Mouse (Mus musculus) v-Abl transformed pro-B cells (cell line): ENCODE data around the gene Atp6v0b.

Source experiments
- in situ Hi-C, 2 experiments: fragments of 400-800 bp; cut with MboI; formaldehyde crosslinking; loops; one replicate each; pipeline ENCODE4 v1.15.1; 2025; ENCODE audit not compliant: unreplicated experiment in 2 of 2

Atp6v0b gene

DNA sequence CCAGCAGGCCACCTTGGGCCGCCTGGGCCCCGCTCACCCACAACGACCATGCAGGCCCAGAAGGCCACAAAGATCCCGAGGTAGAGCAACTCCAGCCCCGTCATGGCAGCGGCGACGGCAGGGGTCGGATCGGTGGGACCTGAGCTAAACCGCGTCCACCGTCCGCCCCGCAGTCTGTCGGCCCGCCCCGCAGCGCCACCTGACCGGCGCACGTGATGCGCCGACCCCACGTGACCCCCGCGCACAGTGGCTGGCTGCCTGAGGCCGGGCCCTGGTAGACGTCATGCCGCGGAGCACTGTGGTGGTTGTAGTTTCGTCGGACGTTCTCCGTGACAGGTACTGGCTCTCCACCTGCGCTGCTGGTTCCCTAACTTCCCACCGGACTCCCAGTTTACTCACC, at the start of gene Atp6v0b:
TSS of gene Atp6v0b (minus strand) at position 201 of the 400 bp plus-strand sequence.
- in situ Hi-C loops = loop anchor here in 1 of 2 experiments (5.0 kb wide), 1 partner anchor 40 kb away; the partner anchor contains the start of gene Artn

DNA sequence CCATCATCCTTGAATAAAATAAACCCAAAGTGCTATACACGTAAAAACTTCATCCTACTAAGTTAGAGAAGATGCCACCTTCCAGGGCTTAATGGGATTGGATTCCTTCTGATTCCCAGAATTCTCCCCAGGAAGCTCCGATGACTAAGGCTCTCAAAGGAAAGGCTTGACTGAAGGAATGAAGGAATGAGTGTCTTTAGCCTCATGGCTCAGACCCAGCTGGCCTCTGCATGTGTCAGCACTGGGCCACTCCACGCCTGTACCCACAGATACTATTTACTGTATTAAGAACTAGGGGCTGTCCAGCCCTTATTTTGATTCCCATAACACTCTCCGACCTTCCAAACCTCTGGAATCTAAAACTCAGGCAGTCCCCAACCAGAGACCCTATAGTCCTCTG, 46.9 kb upstream of the Atp6v0b start:
- in situ Hi-C loops = no loop called here

DNA sequence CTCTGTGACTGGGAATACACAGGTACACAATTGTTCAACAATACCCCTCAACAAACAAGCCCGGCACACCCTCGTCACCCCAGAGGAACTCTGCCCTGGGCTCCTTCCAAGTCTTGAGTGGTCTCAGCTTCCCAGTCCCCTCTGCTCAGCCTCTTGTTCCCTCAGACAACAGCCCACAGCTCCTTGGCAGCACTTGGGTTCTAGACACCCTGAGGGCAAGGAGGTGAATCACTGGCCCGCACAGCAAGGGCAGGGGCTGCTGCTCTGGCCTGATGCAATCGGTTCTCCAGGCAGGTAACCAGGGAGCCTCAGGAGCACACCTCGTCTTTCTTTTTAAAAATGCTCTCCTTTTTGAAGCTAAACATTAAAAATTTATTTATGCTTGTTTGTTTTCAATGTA, 46.1 kb upstream of the Atp6v0b start:
- in situ Hi-C loops = no loop called here

DNA sequence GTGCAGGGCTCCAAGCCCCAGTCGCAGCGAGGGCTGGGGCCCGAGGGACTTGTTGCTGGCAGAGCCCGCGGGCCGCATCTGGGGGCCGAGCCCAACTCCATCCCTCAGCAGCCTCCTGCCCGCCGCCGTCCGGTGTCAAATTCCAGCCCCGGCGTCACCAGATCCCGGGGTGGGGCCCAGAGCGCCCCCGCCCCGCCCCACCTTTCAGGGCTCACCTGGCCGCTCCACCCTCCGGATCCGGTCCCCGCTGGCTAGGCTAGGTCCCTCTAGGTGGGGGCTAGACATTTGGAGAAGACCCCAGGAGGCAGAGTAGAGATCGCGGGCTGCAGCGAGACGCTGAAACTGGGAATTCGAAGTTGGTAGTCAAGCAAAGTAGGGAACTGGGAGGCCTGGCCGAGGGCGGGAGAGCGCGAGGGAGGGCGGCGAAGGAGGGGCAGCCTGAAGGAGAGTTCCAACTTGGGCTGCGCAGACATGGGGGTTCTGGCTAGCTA, 42.3 kb upstream of the Atp6v0b start, which contains the start of gene Artn:
TSS of gene Artn (minus strand) at position 373 of the 491 bp plus-strand sequence.
- in situ Hi-C loops = loop anchor here (5.0 to 10.0 kb wide), 3 partner anchors 42 to 155 kb away; partner anchors contain the start of genes Atp6v0b (in 1 of the 2) and Slc6a9 (in 1 of the 2)

DNA sequence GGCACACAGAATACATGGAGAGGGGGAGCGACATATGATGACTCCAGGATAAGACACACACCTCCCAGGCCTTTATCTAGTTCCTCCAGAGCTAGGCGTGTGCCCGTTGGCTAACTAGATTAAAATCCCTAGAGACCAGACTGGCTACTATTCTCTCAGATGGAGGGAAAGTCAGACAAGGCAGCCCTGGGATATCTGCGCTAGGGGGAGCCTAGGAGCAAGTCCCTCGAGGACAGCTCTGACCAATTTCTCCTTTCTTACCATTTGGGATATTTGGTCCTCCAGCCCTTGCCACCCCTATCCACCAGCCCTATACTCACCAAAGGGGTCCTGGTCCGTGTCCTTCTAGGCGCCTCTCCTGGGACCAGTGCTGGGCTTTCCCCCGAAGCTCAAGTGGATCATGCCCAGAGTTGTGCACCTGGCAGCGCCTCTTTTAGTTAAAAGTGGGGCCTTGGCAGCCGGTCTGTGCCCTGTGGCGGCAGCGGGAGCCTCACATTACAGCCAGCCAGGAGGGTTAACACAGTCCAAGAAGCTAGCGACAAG, 41.6 kb upstream of the Atp6v0b start:
- in situ Hi-C loops = loop anchor here (5.0 to 10.0 kb wide), 3 partner anchors 41 to 156 kb away; partner anchors contain the start of genes Atp6v0b (in 1 of the 2) and Slc6a9 (in 1 of the 2)

DNA sequence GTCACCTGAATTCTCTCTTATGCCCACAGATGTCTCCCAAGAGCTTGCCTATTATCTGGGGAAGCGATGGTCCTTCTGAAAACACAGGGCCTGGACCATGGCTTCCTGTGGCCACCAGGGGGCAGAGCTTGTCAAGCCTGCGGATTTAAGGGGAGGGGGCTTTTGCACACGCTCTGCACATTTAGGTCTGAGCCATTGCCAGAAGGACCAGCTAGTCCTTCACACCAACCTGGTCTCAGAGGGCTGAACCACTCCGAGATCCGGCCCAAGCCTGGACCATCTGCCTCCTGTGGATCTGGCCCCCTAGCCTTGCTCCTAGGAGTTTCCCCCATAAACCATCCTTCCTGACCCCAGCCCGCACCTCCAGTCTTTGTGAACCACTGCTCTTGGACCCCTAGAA, 41.1 kb upstream of the Atp6v0b start:
- in situ Hi-C loops = loop anchor here (5.0 to 10.0 kb wide), 3 partner anchors 41 to 157 kb away; partner anchors contain the start of genes Atp6v0b (in 1 of the 2) and Slc6a9 (in 1 of the 2)

DNA sequence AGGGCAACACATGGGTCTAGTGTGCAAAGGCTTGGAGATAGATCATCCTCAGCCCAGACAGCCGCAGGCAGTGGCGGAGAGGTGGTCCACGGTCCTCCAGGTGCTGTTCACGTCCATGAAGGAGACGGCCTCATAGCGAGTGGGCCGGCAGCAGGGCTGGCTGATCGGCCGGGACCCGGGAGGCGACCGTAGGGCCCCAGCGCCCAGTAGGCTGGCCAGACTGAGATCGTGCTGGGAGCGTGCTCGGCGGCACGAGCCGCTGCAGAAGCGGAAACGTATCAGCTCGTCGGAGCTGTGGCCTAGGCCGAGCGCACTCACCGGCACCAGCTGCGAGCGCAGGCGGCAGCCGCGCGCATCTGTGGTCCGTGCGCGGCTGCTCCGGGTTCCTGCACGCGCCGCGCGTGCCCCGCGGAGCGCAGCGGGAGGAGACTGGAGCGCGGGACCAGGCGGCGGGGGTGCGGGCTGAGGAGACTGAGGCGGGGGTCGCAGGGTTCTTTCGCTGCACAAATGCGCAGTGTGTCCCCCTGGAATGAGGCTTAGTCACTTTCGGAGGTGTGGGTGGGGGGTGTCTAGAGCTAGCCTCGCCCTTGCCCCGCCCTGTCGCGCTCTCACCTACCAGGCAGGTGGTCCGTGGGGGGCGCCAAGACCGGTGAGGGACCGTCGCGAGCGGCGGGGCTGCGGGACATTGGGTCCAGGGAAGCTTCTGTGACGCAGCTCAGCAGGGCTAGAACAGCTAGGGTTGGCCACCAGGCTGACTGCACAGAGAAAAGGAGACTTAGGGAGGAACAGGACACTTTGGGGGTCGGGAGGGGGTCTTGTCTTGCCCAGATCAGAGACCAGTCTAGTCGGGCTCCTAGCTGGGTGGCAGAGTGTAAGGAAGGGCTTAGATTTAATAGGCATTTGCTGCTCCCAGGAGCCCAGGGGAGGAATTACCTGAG, 39.7 kb upstream of the Atp6v0b start:
- in situ Hi-C loops = loop anchor here (5.0 to 10.0 kb wide), 3 partner anchors 40 to 158 kb away; partner anchors contain the start of genes Atp6v0b (in 1 of the 2) and Slc6a9 (in 1 of the 2)

DNA sequence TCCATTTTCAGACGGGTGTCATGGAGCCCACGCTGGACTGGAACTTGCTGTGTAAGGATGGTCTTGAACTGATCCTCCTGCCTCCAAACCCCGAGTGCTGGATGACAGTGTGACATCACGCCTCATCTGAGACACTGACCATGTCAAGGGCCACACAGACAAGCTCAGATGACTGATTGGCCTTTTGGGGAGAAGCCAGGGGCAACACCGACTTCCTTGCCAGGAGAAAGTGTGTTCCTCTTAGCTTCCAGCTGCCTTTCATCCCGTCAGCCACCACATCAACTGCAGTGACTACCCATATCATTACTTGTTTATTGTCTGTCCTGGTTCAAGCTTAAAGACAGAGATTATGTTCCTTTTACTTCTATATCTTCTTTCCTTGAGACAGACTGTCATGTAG, 37.8 kb upstream of the Atp6v0b start:
- in situ Hi-C loops = loop anchor here (5.0 to 10.0 kb wide), 3 partner anchors 38 to 160 kb away; partner anchors contain the start of genes Atp6v0b (in 1 of the 2) and Slc6a9 (in 1 of the 2)

DNA sequence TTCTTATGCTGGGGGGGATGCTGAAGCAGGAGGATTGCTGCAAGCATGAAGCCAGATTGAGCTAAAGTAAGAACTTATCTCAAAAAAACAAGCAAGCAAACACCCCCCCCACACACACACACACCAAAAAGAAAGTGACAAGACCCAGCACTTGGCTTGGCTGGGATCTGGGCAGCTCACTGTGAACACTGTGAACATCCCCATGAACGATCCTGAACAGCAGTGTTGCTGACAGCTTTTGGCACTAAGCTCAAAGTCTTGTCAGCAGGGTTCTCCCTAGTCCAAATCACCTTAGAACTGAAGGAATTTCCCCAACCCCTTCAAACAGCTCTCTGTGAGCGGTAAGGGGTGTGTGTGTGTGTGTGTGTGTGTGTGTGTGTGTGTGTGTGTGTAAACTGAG, 36.3 kb upstream of the Atp6v0b start:
- in situ Hi-C loops = loop anchor here (10.0 kb wide), 1 partner anchor 161 kb away; no protein-coding TSS in a partner anchor

DNA sequence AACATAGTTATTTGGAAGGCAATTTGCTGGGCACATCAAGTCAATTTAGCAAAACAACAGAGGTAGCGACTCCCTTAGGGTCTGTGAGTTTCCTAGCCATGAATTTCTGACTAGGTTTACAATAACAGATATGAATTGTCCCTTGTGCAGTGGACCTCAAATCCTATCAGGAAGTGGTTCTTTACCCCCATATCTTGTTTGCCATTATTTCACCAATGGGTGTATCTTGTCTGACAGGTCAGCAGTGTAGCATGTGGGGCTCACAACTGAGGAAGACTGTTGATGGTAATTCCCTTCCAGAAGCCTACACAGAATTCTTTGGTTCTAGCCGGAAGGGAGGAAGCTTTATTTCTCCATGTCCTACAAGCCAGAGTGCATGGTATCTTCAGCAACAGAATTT, 34.2 kb upstream of the Atp6v0b start:
- in situ Hi-C loops = loop anchor here (10.0 kb wide), 1 partner anchor 163 kb away; no protein-coding TSS in a partner anchor

DNA sequence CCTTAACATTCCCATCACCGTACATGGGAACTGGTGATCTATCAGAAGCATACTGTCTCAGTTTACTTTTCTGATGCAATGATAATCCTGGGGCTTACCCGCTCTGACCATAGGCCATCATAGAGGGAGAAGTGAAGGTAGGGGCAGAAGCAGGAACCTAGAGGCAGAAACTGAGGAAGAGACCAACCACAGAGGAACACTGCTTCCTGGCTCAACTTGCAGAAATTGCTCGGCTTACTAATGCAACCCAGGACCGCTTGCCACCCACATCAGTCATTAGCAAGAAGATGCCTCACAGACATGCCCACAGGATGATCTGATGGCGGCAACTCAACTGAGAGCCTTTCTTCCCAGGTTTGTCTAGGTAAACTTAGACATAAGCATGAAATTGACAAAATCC, 31.6 kb upstream of the Atp6v0b start:
- in situ Hi-C loops = no loop called here

DNA sequence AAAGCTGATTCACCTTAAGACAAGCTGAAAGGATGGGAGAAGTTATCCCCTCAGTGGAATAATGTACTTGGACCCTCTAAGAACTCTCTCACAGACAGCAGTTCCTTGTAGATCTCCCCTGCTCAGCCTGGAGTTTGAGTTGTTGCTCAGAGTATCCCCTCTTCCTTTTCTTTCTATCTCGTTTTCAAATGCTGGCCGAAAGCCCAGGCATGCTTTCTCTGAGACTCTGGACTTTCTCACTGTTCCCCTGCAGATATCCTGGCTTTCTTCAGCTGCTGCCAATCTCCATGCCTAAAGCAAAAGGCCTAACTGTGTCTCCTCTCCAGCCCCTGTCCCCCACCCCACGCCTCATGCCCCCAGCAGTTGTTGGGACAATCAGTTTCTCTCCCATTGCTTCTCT, 31.1 kb upstream of the Atp6v0b start:
- in situ Hi-C loops = no loop called here

DNA sequence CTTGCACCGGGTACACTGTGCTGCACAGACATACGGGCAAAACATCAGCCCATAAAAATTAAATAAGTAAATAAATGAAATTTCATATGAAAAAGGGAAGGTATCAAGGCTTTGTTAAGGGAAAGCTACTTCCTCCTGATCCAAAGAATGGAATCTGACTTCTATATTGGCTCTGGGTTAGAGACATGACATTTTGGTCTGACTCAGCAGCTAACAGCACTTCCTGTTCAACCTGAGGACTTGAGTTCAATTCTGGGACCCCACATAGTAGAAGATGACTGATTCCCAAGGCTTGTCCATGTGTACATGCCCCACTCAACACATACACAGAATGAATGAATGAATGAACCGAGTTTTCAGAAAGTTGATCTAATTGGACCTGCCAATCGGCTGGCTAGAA, 30.7 kb upstream of the Atp6v0b start:
- in situ Hi-C loops = no loop called here

DNA sequence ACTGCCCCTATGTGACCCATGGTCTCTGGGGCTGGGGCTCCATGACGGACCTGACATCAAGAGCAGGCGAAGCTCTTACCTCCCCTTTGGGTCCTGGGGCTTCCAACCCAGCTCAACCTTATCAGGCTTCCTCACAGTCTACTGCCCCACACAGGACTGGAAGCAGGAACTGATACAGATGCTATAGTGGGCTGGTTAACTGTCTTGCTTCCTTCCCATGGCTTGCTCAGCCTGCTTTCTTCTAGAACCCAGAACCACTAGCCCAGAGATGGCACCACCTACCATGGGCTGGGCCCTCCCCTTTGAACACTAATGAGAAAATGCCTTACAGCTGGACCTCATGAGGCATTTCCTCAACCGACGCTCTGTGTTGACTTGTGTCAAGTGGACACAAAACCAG, 30.3 kb upstream of the Atp6v0b start:
- in situ Hi-C loops = no loop called here

DNA sequence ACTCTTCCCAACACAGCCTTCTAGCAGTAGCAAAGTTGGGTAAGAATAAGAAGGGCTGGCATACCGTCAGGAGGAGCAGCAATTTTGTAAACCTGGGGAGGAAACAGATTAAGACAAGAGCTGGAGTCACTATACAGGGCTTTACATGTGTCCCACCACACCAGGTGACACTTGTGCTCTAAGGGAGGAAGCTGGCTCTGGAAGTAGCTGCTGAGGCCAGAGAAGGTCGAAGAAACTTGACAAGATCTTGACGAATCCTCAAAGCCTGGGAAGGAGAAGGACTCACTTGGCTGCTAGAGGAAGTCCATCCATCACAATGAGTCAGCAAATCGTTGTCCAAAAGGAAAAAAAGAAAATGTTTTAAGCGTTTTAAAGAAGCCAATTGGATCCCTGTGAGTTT, 29.3 kb upstream of the Atp6v0b start:
- in situ Hi-C loops = no loop called here

DNA sequence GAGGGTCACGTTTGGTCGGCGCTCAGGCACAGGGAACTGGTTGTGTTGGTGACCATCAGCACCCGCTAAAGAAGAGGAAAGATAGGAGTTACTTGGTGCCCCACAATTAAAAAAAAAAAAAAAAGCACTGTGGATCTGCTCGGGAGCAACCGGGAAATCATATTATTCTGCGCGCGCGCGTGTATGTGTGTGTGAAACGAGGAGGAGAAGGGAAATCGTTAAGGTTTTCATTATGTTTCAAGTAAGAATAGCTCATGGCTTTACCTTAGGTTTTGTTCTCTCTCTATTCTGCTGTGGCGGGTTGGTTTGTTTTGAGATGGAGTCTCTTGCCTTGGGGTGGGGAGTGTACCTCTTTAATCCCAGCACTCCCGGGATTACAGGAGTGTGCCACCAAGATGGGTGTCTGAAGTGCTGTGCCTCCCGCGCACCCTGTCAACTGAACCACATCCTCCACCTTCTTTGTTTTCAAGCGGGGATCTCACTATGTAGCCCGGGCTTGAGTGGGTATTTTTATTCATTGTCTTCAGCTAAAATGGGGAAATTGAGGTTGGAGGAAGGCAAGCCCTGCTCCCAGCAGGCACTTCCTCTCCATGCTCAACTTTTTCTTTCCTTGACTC, 28.5 kb upstream of the Atp6v0b start:
- in situ Hi-C loops = no loop called here

DNA sequence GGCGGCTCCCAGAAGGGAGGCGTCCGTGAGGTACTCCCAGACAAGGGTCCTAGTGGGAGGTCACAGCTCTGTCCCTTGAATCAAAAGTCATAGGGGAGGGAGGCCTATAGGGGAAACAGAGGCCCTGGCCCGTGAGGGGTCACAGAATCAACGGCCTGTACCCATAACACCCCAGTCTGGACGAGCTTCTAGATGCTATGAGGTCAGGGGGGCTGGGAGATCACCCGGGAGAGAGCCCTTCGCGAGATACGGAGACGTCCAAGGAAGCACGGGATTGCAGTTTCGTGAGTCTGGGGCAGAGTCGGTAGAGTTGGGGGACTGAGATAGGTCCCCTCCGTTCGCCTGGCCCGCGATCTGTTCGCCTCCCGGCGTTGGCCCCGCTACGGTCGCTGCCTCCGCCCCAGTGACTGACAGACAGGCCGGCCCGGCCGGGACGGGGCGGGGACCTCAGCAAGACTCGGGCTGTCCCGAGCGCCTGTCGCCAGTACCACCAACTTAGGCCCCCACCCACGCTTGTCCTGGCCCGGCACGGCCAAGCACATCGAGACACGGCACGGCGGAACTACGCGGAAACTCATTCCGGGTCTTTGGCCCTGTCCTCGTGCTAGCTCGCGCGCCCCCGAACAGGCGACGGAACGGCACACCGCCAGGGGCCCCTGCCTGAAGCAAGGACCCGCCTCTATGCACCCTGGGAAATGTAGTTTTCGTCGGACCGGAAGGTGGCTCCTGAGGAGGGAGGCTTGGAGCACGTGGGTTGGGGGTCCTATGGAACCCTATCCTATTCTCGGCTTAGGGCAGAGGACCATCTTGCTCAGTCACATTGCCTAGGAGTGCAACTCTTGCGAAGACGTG, 27.7 kb upstream of the Atp6v0b start, which contains the start of gene Ipo13:
TSS of gene Ipo13 (minus strand) at position 409 of the 852 bp plus-strand sequence.
- in situ Hi-C loops = no loop called here

DNA sequence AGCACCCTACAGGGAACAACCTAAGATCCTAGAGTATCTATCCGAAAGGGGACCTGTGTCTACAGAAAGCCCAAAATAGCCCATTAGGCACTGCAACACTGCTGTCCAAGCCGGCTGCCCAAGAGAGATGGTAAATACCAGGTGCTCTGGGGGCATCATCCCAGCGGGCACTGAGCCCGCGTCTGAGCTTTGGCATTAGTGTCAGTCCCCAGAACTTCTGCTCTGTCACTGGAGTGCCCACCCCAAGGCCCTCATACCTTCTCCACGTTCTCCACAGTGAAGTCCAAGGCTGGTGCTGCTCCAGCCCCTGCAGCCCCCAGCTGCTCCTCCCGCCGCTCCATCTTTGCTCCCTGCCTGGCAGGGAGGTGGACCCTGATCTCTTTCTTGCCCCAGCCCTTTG, 26.9 kb upstream of the Atp6v0b start:
- in situ Hi-C loops = no loop called here

DNA sequence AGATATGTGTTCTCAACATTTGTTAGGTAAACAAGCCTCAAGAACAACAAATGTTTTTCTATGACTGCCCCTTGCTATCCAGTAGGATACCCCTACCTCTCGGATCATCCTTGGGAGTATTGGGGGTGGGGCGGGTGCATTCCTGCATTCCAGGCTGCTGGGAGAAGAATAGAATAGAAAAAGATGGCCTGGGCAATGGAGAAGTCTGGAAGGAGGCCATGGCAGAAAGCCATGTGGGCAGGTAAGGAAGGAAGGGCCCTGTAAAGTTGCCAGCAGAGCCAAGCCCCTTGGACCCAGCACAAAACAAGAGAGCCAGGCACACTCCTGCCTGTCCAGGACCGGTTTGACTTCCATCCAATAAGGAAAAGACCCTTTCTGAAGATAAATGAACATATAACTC, 26.3 kb upstream of the Atp6v0b start:
- in situ Hi-C loops = no loop called here
